Mouse (Mus musculus) midbrain, embryonic 11.5 days (tissue): ENCODE results near the gene Cad. TPM values are rescaled to one million over a fixed set of nuclear protein-coding genes. Genes with fewer than 3 reads are reported as not detected.

Experiments used
- ATAC-seq: fragments of 200-750 bp; cut with Nextera tagmentation; 2 replicates; pipeline ENCODE4 v1.8.0; 2017; ENCODE audit warnings: moderate TSS enrichment, moderate library complexity; ENCODE audit not compliant: low FRiP score
- DNase-seq: peaks from one replicate; pipeline ENCODE4 v3.0.0; 2015; ENCODE audit warnings: low spot score; ENCODE audit errors: missing footprints
- H3K27ac ChIP-seq: fragments of 300-500 bp; sonication (generic); 2 replicates; pipeline ENCODE4 v1.5.1; 2014; ENCODE audit warnings: low read depth, low read length
- H3K27me3 ChIP-seq: fragments of 300-500 bp; sonication (generic); 2 replicates; pipeline ENCODE4 v1.6.1; 2014; ENCODE audit warnings: mild to moderate bottlenecking, low read length, moderate library complexity, mixed read lengths; ENCODE audit not compliant: control insufficient read depth, insufficient read depth
- H3K36me3 ChIP-seq: fragments of 300-500 bp; sonication (generic); 2 replicates; pipeline ENCODE4 v1.6.1; 2014; ENCODE audit warnings: mild to moderate bottlenecking, low read length, moderate library complexity, mixed read lengths; ENCODE audit not compliant: control insufficient read depth, insufficient read depth
- H3K4me1 ChIP-seq: fragments of 300-500 bp; sonication (generic); 2 replicates; pipeline ENCODE4 v1.6.1; 2014; ENCODE audit warnings: low read length; ENCODE audit not compliant: control insufficient read depth, insufficient read depth
- H3K4me2 ChIP-seq: fragments of 300-500 bp; sonication (generic); 2 replicates; pipeline ENCODE4 v1.6.1; 2014; ENCODE audit warnings: mild to moderate bottlenecking, moderate library complexity
- H3K4me3 ChIP-seq: fragments of 300-500 bp; sonication (generic); 2 replicates; pipeline ENCODE4 v1.5.1; 2014; ENCODE audit warnings: low read depth, low read length
- H3K9ac ChIP-seq: fragments of 300-500 bp; sonication (generic); 2 replicates; pipeline ENCODE4 v1.6.1; 2014; ENCODE audit warnings: low read length
- H3K9me3 ChIP-seq: fragments of 300-500 bp; sonication (generic); 2 replicates; pipeline ENCODE4 v1.6.1; 2016; ENCODE audit warnings: low read length; ENCODE audit not compliant: control insufficient read depth
- WGBS: fragments of 180-500 bp; shearing (Covaris S2); extraction: QIAGEN DNeasy Blood & Tissue Kit; methylation state at CpG from one replicate; pipeline ENCODE4 v1.1.7; 2014; 5-methylcytosine and 5-hydroxymethylcytosine counted together
- polyA plus RNA-seq: library from polyadenylated mRNA; unstranded; fragments of >200 nt; fragmentation: Nextera tagmentation; extraction: Ambion mirVana; gene quantifications from 2 replicates; pipeline ENCODE4 v1.2.1, GENCODE M21; 2014

Gene Cad
- polyA plus RNA-seq, 1 experiment from 2014 or later = 22.2 TPM

- Histone ChIP-seq H3K9ac (no peak overlapping the region), H3K4me2 (peak overlapping the region; percentile 10; the same call in 1 of the 2 replicates), H3K27ac (no peak overlapping the region), H3K27me3 (peaks cover 69% of the 10 kb centered on the region), H3K9me3 (no peaks in the 10 kb centered on the region), H3K4me1 (peaks cover 20% of the 10 kb centered on the region), H3K36me3 (no peaks in the 10 kb centered on the region), H3K4me3 (peak overlapping the region; percentile 15; the same call in 1 of the 2 replicates)
- DNase-seq (peak; percentile 90), ATAC-seq (no peak)
- WGBS = 3% methylated on average over 29 of the region's 29 CpGs
Measured at GRCm38 (mm10) chr5:31094100-31094798, 39.7 kb downstream of the Cad start.

GRCm38 (mm10) chr5:31094799-31095691 is 40.5 kb downstream of the Cad start:
- Histone ChIP-seq H3K4me3 (peak overlapping the region; percentile 15), H3K4me2 (peak overlapping the region; percentile 34), H3K27me3 (peaks cover 69% of the 10 kb centered on the region), H3K4me1 (peaks cover 20% of the 10 kb centered on the region), H3K9me3 (no peaks in the 10 kb centered on the region), H3K27ac (no peak overlapping the region), H3K9ac (no peak overlapping the region), H3K36me3 (no peaks in the 10 kb centered on the region)
- WGBS = under 1% methylated on average over 59 of the region's 59 CpGs
- DNase-seq (peak; percentile 93), ATAC-seq (peak; percentile 33; the same call in 1 of the 2 replicates)

GRCm38 (mm10) chr5:31095711-31096480 is 41.3 kb downstream of the Cad start:
- Histone ChIP-seq H3K27me3 (peaks cover 63% of the 10 kb centered on the region), H3K9me3 (no peaks in the 10 kb centered on the region), H3K36me3 (no peaks in the 10 kb centered on the region), H3K4me1 (peaks cover 20% of the 10 kb centered on the region), H3K4me2 (peak overlapping the region; percentile 34), H3K27ac (no peak overlapping the region), H3K4me3 (no peak overlapping the region), H3K9ac (no peak overlapping the region)
- WGBS = 23% methylated on average over 11 of the region's 11 CpGs
- ATAC-seq = no peak; the same call in 1 of the 2 replicates
- peak; percentile 91 for DNase-seq

GRCm38 (mm10) chr5:31105814-31106335 is 51.3 kb downstream of the Cad start, which contains the start of gene Dnajc5g:
Gene Dnajc5g (plus strand): TSS chr5:31106285.
- Histone ChIP-seq H3K27me3 (no peaks in the 10 kb centered on the region), H3K9ac (no peak within 1 kb of the TSS), H3K27ac (no peak within 1 kb of the TSS), H3K4me3 (no peak within 1 kb of the TSS), H3K9me3 (no peaks in the 10 kb centered on the region), H3K4me1 (no peaks in the 10 kb centered on the region), H3K36me3 (no peaks in the 10 kb centered on the region), H3K4me2 (no peak within 1 kb of the TSS)
- DNase-seq = no peak
- 87% methylated on average over 9 of the region's 9 CpGs for WGBS
- ATAC-seq = no peak

- no peak within 1 kb of the TSS for H3K9ac ChIP-seq
- 92% methylated on average over 18 of the region's 18 CpGs for WGBS
- ATAC-seq = no peak
- H3K9me3 ChIP-seq = no peaks in the 10 kb centered on the region
- H3K4me2 ChIP-seq = no peak within 1 kb of the TSS
- H3K27me3 ChIP-seq = no peaks in the 10 kb centered on the region
- no peaks in the 10 kb centered on the region for H3K36me3 ChIP-seq
- DNase-seq = no peak
- no peaks in the 10 kb centered on the region for H3K4me1 ChIP-seq
- no peak within 1 kb of the TSS for H3K27ac ChIP-seq
- H3K4me3 ChIP-seq = no peak within 1 kb of the TSS
Measured at GRCm38 (mm10) chr5:31108000-31108490, 53.5 kb downstream of the Cad start, which contains the start of gene Slc30a3. Gene Slc30a3 (minus strand): TSS chr5:31108237.

- H3K4me2 ChIP-seq = no peak overlapping the region
- no peak for DNase-seq
- no peak overlapping the region for H3K4me3 ChIP-seq
- no peaks in the 10 kb centered on the region for H3K36me3 ChIP-seq
- no peak overlapping the region for H3K9ac ChIP-seq
- H3K9me3 ChIP-seq = no peaks in the 10 kb centered on the region
- no peaks in the 10 kb centered on the region for H3K27me3 ChIP-seq
- no peak overlapping the region for H3K27ac ChIP-seq
- no peak for ATAC-seq
- no peaks in the 10 kb centered on the region for H3K4me1 ChIP-seq
- 34% methylated on average over 7 of the region's 7 CpGs for WGBS
Measured at GRCm38 (mm10) chr5:31110781-31111180, 56.2 kb downstream of the Cad start.

GRCm38 (mm10) chr5:31116354-31116753 is 61.8 kb downstream of the Cad start, which contains the start of gene Trim54:
Gene Trim54 (plus strand): TSS chr5:31116712.
- DNase-seq (no peak), ATAC-seq (no peak)
- Histone ChIP-seq H3K4me3 (no peak within 1 kb of the TSS), H3K27me3 (no peaks in the 10 kb centered on the region), H3K4me2 (no peak within 1 kb of the TSS), H3K9me3 (no peaks in the 10 kb centered on the region), H3K27ac (no peak within 1 kb of the TSS), H3K9ac (no peak within 1 kb of the TSS), H3K4me1 (no peaks in the 10 kb centered on the region), H3K36me3 (no peaks in the 10 kb centered on the region)
- WGBS = 62% methylated on average over 3 of the region's 3 CpGs

- Histone ChIP-seq H3K4me2 (no peak overlapping the region), H3K4me3 (no peak overlapping the region), H3K4me1 (no peaks in the 10 kb centered on the region), H3K9me3 (no peaks in the 10 kb centered on the region), H3K36me3 (no peaks in the 10 kb centered on the region), H3K27ac (no peak overlapping the region), H3K9ac (no peak overlapping the region), H3K27me3 (no peaks in the 10 kb centered on the region)
- WGBS = 32% methylated on average over 10 of the region's 10 CpGs
- ATAC-seq (no peak), DNase-seq (no peak)
Measured at GRCm38 (mm10) chr5:31116912-31117311, 62.3 kb downstream of the Cad start.
